Mouse (Mus musculus) cortical plate, adult 2 months (tissue): ENCODE measurements at regions not wholly inside any gene's neighbourhood (a gene's known extent, or its start where the extent isn't known, plus 50 kb on each side); places are given as distances from the start of the nearest gene placed in this dataset.

Experiments used
- CTCF ChIP-seq: fragments of 200-500 bp; IDR thresholded peaks from 2 replicates; pipeline ENCODE4 v1.5.1; 2011; ENCODE audit warnings: mild to moderate bottlenecking, control low read depth, low read length; ENCODE audit not compliant: insufficient read depth; ENCODE audit errors: extremely low read depth
- POLR2A ChIP-seq: fragments of 200-500 bp; IDR thresholded peaks from 2 replicates; pipeline ENCODE4 v1.6.1; 2011; ENCODE audit warnings: mild to moderate bottlenecking, low read length, control low read depth; ENCODE audit not compliant: insufficient read depth; ENCODE audit errors: extremely low read depth

GRCm38 (mm10) chr13:97356923-97357807 lies 116.3 kb downstream of the Enc1 start:
- no peak for TF ChIP-seq CTCF
- no peak for TF ChIP-seq POLR2A
